Mouse (Mus musculus) regulatory T cell (primary cell): ENCODE results near the gene Cux1.

ENCODE experiments used
- in situ Hi-C: fragments of 300-600 bp; cut with MboI, MseI; formaldehyde crosslinking; loops from one replicate; pipeline ENCODE4 v1.15.1; 2025; ENCODE audit warnings: high pct_unique_total_duplicates

Cux1 gene

DNA sequence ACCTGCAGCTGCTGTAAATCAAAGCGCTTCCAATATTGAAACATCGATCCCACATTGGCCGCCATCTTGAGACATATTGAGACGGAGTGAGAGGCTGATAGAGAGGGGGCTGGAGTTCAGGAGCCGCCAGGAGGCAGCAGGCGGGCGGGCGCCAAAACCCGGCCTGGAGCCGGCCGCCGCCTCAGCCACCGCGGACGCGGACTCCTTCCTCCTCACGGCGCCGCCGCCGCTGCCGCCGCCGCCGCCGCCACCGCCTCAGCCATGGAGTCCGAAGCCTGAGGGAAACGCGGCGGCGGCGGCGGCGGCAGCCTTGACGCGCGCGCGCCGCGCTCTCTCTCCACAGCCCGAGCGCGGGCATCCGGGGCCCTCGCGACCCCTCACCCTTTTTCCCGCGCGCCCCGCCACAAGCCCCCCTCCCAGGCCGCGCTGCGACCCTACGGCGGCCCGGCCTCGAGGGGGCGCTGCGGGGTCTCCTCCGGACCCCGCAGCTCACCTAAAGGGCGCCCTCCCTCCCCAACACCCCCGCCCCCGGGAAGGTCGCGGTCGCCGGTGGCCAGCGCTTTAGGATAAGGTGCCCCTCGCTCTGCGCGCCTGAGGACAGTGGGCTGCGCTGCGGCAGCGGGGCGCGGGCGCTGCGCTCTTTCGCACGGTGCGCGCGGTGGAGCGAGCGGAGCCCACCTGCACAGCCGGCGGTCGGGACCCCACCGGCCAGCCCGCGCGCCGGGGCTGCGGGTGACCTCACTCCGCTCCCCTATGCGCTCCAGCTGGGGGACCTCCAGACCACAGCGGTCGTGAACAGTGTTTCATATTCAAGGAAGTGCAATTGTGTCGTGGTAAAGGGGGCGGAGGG lies at the start of gene Cux1:
Cux1 (minus strand) TSS at position 315 of the 850 bp plus-strand sequence.
- in situ Hi-C loops, result no loop called here

DNA sequence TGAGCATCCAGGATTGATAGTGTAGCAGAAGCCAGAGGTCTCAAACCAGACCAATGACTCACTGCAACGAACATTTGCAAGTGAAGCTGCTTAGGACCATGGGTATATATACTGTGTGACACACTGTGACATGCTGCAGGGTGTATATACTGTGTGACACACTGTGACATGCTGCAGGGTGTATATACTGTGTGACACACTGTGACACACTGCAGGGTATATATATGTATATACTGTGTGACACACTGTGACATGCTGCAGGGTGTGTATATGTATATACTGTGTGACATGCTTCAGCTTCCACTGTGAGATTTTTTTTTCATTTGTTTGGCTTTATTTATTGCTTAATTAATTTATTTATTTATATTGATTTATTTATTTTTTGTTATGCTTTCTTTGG lies 45.1 kb upstream of the Cux1 start:
- in situ Hi-C loops, result no loop called here

DNA sequence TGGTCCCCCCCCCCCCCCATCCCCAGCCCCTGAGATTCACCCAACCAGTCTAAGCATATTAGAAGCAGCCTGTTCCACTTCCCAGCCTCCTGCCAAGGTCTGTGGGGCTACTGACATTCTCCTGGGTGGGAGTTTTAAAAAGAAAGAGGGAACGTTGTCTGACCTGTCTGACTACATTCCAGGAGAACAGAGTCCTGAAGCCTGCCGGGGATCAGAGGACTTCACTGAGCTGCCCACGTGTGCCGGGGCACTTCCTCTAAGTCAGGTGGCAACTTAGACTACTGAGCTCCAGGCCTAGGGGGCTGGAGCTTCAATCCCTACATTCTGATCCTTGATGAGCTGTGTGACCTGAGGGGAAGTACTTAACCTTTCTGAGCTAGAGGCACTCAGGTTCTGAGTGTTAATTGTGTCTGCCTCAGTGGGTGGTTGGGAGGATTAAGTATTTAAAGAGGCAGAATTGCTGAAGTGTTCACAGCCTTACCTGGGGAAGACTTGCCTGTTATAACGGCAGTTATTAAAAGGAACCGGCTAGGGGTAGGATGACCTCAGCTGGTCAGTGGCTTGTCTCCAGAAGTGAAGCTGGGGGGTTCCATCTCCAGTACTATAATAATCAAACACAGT lies 41.6 kb upstream of the Cux1 start:
- in situ Hi-C loops, result no loop called here

DNA sequence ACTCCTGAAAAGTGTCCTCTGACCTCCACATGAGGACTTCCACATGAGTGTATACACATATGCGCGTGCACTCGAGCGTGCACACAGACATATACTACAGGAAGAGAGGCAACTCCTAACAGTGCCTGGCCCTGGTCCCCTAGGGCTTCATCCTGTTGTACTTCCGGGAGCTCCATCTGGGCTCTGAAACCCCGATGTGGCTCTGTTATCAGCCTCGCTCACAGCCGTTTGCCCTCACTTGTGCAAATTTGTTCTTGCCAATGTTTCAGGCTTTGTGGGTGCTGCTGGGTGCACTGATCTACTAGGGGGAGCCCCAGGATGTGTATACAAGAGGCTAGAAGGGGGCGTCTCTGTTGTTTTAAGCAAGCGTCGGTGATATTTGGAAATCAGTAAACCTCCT lies 37.9 kb upstream of the Cux1 start:
- in situ Hi-C loops, result no loop called here

DNA sequence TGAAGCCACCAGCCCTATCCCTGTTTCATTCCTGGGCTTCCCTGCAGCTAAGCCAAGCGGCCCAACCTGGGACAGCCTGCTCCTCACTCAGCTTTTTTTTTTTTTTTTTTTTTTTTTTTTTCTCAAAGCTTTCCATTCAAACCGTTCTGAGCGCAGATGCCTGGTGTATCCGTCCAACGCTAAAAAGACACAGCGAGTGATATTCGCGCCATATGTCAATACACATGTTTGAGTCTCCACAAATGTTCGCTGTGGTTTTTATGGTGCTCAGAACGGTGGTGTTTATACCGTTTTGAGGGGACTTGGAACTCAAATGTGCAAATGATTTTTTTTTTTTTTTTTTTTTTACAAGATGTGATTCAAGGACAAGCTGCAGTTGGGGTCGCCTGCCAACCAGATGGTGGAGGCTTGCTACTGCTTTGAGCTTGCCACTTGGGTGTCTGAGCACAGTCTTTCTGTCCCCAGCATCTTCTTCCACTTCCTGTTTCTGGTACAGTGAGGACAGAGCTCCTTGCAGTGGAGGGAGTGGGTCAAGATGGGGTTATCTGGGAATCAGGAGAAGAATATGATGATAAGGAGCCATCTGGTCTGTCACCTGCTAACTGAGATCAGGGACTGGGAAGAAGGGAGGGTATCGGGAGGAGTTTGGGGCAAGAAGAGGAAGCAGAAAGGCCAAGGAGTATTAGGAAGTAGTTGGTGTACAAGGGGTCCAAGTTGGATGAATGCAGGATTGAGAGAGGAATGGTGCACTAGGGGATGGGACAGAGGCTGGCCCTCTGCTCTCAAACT lies 36.1 kb upstream of the Cux1 start:
- in situ Hi-C loops, result no loop called here

DNA sequence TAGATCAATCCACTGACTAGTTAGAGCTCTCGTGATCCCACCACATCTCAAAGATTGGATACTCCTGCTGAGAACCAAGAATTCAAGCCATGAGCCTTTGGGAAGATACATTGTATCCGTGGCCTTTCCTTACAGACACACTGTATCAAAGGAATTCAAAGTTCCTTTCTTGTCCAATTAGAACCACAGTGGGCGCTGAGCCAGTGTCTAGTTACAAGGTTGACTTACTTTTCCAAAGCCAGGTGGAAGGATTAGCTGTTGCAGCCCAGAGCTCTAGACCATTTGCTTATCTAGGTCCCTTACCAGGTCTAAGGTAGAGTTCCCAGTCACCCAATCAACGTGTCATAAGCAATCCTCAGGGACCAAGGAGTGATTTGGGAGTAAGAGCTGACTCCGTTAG lies 33.2 kb upstream of the Cux1 start:
- in situ Hi-C loops, result no loop called here

DNA sequence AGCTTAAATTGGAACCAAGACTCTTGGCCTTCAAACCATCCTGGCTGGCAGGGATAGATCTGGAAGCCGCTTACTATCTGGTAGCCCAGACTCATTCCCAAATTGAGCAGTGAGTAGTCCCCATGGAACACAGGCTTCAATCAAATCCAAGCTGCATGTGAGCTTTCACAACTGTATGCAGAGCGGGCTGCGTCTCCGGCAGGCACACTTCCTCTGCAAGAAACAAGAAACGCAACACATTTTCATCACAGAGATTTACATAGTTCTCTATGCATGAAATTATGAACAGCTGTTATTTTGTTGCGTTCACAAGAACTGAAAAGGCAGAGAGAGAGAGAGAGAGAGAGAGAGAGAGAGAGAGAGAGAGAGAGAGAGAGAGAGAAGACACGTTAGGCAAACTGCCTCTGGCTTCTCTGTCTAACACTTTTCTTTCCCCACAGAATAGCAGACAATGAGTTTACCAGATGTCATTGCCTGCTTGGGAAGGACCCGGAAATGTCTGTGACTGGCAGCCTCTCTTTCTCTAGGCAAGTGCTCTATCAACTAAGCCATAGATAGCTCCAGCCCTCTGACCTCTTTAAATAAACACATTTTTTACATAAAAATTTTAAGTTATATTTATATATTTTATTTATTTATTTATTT lies 27.7 kb upstream of the Cux1 start:
- in situ Hi-C loops, result no loop called here

DNA sequence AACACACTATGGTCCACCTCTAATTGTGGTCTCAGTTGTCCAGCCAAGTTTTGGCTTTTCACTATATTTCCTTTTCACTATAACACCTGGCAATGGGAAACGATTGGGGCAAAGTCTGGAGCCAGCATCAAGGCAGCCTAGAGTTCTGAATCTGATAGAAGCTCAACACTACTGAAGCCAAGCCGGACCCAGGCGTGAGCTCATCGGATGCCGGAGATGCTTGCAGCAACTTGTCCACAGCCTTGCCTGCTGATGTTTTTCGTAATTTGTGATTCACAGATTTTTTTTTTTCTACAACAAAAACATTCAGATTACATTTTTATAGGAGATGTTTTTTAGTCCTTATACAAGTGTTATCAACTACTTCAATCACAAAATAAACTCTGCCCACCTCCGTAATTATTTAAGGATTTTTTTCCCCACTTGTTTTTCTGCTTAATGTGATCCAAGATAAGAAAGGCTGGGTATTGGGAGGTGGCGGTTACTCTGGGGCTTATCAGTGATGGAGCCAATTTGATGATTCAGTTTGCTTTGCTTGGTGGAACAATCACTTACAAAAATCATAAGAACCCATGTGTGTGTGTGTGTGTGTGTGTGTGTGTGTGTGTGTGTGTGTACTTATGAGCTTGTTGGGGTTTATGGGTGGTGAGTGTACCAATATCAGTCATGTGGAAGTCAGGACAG lies 24.7 kb upstream of the Cux1 start:
- in situ Hi-C loops, result no loop called here

DNA sequence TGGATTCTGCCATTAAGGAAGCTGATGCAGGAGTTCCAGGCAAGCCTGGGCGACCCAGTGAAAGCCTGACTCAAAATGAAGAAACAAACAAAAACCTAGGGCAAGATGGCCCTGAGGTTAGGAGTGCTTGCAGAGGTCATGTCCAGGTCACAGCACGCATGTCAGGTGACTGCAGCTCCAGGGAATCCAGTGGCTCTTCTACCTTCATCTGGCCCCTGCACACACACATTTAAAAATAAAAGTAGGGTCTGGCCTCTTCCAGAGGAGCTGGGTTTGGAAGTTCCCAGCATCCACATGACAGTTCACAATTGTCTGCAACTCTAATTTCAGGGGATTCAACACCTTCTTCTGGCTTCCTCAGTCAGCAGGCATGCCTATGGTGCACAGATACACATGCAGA lies 21.7 kb upstream of the Cux1 start:
- in situ Hi-C loops, result no loop called here

DNA sequence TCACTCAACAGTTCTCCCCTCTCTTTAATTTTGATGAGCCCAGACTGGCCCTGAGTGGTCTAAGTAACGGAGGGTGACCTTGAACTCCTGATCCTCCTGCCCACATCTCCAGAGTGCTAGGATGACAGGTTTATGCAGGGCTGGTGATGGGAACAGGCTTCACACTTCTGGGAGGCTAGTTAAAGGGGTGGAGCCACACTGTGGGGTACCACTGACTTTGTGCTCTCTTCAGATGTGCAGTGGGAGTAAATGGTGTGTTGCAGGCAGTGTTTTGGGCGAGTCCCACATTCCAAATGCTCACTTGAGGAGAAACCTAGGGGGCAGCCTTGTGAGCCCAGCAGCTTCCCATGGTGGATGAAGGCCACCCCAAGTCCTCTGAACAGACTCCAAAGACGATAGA lies 21.2 kb upstream of the Cux1 start:
- in situ Hi-C loops, result no loop called here

DNA sequence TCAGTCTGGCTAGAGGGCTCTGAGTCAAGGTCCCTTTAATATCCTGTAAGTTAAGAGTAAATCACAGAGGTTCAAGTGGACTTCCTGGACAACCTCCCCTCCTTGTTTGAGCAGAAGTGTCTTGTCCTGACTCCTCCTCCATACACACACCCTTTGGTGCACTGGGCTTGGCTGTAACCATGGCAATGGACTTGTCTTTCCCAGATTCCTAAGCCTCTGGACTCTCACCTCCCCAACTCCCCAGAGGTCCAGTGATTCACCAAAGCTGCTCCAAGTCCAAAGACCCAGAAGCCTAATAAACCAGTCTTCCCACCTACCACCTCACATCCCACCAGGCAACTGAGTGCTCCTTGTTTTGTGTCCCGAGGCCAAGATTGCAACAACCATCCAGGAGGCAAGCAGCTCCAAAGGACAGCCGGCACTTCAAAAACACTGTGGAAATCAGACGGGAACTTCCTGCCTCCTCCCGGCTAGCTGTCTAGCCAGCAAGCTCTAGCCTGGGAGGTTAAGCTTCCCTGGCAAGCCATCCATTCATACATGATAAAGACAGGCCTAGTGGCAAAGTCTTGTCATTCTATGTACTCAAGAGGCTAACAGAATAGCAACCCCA lies 17.5 kb upstream of the Cux1 start:
- in situ Hi-C loops, result no loop called here

DNA sequence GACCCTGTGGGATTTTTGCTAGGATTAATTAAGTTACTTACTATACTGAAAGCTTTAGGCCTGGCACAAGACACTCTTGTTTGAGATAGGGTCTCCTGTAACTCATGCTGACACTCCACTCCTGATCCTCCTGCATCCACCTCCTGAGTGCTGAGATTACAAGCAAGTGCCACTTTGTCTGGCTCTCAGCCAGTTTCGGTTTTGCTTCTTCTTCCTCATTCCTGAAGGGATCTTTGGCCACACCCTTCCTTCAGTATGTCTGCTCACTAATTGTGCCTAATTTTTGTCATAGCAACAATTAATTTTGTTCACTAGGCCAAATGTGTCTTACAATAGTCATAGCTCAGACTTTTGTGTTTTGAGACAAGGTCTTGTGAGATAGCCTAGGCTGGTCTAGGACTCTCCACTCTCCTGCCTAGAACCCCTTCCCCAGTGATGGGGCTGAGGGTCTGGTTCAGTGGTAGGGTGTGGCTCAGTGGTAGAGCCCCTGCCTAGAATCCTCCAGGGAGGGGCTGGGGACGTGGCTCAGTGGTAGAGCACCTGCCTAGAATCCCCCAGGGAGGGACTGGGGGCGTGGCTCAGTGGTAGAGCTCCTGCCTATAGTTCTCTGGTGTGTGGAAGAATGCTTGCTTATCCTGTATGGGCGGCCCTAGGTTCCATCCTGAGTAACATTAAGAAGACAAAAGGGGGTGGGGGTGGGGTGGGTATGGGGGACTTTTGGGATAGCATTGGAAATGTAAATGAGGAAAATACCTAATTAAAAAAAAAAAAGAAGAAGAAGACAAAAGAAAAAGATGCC lies 16.6 kb upstream of the Cux1 start:
- in situ Hi-C loops, result no loop called here

DNA sequence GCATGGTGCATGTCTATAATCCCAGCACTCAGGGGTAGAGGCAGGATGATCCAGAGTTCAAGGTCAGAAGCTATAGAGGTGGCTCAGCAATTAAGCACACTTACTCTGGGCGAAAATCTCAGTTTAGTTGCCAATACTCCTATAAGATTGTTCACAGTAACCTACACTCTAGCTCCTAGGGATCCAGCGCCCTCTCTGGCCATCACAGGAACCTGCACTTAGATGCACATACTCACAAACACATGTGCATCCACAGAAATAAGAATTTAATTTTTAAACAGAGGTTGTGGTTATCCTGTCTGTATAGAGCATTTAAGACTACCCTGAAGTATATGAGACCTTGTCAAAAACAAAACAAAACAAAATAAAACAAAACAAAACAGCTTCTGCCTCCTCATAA lies 16.0 kb upstream of the Cux1 start:
- in situ Hi-C loops, result no loop called here

DNA sequence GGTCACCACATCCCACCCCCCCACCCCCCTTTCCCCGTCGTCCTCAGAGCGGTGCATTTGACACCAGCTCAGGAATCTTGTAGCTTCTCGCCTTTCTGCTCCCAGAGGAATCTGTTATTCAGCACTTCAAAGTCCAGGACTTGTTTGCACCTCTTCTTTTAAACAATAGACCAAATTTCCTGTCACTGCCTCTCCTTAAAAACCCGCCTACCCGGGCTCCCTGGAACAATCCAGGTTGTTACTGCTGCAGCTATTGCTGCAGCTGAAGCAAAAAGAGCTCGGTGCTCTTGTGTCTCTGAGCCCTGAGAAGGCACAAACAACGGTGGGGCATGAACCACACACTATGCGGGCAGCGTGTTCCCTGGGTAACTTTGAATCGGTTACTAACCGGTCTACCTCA lies 14.9 kb upstream of the Cux1 start:
- in situ Hi-C loops, result no loop called here

DNA sequence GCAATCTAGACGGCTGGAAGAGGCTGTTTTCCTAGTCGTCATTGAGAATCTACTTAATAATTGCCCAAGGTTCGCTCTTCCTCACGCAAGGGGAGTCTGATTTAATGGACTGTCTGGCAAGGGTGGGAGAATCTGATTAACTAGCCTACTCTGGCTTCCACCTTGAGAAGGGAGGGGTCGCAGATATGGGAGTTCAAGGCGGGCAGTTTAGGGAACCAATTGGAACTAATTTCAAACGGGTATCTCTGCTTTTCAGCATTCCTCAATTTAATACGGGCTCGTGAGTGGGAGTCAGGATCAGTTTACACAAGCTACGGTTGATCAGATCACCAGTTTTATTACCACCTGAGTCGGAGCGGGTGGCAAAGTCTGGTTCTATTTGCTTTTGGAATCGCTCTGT lies 14.3 kb upstream of the Cux1 start:
- in situ Hi-C loops, result no loop called here

DNA sequence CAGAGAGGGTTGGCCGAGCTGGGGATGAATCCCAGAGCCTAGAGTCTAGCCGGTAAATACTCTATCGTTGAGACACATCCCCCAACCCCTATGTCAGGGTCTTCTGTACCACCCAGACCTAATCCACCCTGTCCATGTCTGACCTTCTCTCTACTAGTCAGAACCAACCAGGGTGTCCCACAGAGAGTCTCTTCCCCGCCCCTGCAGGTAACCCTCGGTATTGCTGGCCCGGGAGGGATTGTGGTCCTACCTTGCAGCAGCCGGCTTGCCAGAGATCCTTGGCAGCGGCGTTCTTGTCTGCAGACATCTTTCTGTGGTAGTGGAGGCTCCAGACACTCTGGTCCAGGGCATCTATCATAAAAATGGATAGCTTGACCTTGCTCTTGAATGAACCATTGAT lies 13.9 kb upstream of the Cux1 start:
- in situ Hi-C loops, result no loop called here

DNA sequence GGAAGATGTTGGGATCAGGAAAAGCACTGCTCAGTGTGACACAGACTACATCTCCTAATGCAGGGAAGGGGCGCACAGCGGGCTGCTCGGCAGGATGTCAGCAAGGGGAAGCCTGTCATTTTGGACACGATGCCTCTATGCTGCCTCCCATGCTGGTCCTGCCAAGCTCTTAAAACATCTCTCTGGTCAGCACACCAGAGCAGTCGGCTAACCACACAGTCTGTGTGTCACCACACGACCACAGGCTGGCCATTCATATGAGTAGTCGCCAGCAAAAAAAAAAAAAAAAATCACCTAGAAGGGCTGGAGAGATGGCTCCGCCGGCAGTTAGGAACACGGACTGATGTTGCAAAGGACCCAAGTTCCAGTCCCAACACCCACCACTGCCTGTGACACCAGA lies 10.9 kb upstream of the Cux1 start:
- in situ Hi-C loops, result no loop called here

DNA sequence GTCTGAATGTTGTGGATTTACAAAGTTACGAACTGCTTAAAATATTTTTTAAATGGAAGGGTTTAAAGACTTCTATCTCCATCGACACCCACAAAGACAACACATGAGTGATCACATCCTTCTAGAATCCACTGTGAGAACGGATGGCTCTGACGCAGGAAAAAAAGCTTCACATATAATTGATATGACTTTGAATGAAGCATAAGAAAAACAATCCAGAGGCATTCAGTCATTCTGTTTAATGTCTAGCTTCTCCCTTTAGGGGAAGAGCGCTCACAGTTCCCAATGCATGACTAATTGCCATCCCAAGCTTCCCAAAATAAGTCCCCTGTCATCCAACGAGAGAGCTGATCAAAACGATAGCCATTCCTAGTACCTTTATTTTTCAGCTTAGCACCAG lies 2.9 kb upstream of the Cux1 start:
- in situ Hi-C loops, result loop anchor here (5.0 kb wide), 1 partner anchor 52 kb away; no protein-coding TSS in a partner anchor

DNA sequence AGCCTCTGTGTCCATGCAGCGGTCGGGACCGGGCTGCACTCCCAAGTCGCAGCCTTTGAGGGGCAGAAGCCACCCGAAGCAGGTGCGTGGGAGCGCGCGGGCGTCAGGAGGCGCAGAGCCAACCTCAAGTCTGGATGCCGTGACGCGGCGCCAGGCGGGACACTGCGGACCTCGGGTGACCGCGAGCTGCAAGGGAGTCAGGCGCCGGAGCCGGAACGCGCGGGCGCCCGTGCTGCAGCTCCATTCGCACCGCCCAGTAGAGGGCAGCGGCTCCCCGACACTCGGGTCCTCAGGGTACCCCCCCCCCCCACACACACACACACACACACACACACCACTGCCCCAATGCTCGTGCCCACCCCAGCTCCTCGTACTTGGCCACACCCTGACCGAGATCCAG lies 1.5 kb upstream of the Cux1 start:
- in situ Hi-C loops, result no loop called here

DNA sequence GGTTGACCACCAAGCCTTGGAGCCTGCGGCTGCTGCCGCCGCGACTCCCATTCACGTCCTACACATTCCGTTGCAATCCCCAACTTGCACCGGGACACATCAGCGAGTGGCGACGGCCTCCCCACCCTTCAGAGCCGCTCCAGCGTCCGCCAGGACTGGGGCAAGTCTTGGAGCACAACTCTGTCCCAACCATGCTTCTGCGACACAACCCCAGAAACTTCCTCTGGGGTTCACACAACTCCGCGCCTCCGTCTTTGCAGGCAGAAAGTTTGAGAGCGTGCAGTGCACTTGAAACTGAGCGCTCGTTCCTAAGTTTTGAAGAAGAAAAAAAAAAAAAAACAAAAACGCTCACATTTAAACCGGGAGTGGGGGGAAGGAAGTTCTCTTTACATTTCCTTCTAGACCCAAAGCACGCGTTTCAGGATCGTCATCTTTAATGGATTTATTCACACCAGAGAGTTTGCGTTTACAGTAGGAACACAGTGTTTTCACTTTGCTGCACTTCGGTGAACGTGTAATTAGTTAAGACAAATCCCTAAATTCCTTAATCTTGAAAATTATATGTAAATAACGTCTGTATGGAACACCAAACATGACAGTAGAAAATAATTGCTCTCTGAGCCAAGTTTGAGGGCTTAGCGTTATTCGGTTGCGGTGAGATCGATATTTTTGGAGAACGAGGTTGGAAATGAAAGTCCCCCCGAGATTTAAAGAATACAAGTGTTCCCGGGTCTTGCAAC lies 906 bp upstream of the Cux1 start:
- in situ Hi-C loops, result no loop called here
